15 mouse cellular contexts compared by ENCODE assay signal in the genomic region with DNA sequence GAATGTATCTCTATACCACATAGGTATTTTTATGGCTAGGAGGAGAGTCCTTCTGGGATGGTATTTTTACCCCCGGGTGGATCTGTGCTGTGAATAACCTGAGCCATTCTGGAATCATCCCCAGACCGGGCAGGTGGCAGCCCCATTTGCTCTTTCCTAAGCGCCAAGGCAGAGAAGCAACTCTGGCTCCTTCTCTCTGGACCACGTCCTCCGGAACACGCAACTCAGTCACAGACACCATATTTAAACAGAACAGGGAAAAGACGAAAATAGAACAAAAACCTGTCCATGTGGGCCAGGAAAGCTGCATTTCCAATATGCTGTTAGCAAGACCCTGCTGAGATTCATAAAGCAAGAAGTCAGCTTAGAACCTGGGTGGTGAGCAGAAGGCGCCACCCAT.
DNase-seq lines count a peak whose midpoint lies in the region; ATAC-seq lines count a peak whose summit lies in the region.
"Had no signal": no experiment of that assay in that cellular context is flagged by ENCODE, and none has a peak within 500 bp of the region (broad histone marks: within the 10 kb centered on the region; RNA-seq: fewer than 3 reads in every experiment).

No protein-coding gene starts in this region.

- intact Hi-C loops in gastrocnemius, postnatal 14 days (cut with DNase I; ENCODE audit: low total_unique reads), result no loop called here

- no peaks in the 10 kb centered on the region for H3K27me3 ChIP-seq in embryonic facial prominence, embryonic 10.5 days (replicated peaks; ENCODE audit: low read depth, poor library complexity, severe bottlenecking)
- H3K27me3 ChIP-seq: liver, embryonic 13.5 days; neural tube, embryonic 12.5 days had no signal

- no peak for DNase-seq in frontal cortex, postnatal 25 days (ENCODE audit: low spot score in 2 of 2)
- DNase-seq in right cerebral cortex, postnatal 10 days (ENCODE audit: low spot score in 2 of 2), result peak; percentile 67 to 81
- no peak for DNase-seq in right cerebral cortex, postnatal 25 days
- DNase-seq in gastrocnemius, postnatal 14 days, result peak; percentile 20
- peak; percentile 65 for DNase-seq in telencephalon, adult 2 months (ENCODE audit: low read depth, low spot score)
- DNase-seq in kidney, postnatal 14 days, result no peak
- DNase-seq in embryonic facial prominence, embryonic 10.5 days (ENCODE audit: low spot score), result no peak
- DNase-seq: adrenal gland, postnatal 14 days; heart, postnatal 36 days; kidney, adult 9 months; liver, embryonic 13.5 days had no signal

- no peak overlapping the region for H3K27ac ChIP-seq in embryonic facial prominence, embryonic 10.5 days (replicated peaks)
- H3K27ac ChIP-seq: heart, embryonic 10.5 days; liver, embryonic 13.5 days; neural tube, embryonic 12.5 days had no signal

- H3K36me3 ChIP-seq in embryonic facial prominence, embryonic 10.5 days (replicated peaks), result no peaks in the 10 kb centered on the region
- H3K36me3 ChIP-seq: heart, embryonic 10.5 days; liver, embryonic 13.5 days; neural tube, embryonic 12.5 days had no signal

- peak; percentile 91 for ATAC-seq in frontal cortex, adult (ENCODE audit: low TSS enrichment)
- ATAC-seq: midbrain, embryonic 16.5 days had no signal

- WGBS in embryonic facial prominence, embryonic 10.5 days, result 91% methylated on average over 8 of the region's 8 CpGs

- H3K4me3 ChIP-seq in embryonic facial prominence, embryonic 10.5 days, result no peak overlapping the region
- H3K4me3 ChIP-seq: heart, embryonic 10.5 days; liver, embryonic 13.5 days; neural tube, embryonic 12.5 days had no signal

- H3K9me3 ChIP-seq in embryonic facial prominence, embryonic 10.5 days, result no peaks in the 10 kb centered on the region
- H3K9me3 ChIP-seq: heart, embryonic 10.5 days; liver, embryonic 13.5 days; neural tube, embryonic 12.5 days had no signal

- H3K4me1 ChIP-seq in embryonic facial prominence, embryonic 10.5 days, result peaks cover 3% of the 10 kb centered on the region; the same call in 1 of the 2 replicates
- H3K4me1 ChIP-seq: liver, embryonic 13.5 days; neural tube, embryonic 12.5 days had no signal

Comparison
In these comparisons a context has a peak if more than half of its experiments do, and no peak if none do; other contexts are left out.
1. DNase-seq: peak in right cerebral cortex, postnatal 10 days (2 of 2), gastrocnemius, postnatal 14 days (single experiment) and telencephalon, adult 2 months (single experiment); none in frontal cortex, postnatal 25 days (0 of 2), right cerebral cortex, postnatal 25 days (single experiment), kidney, postnatal 14 days (single experiment) and embryonic facial prominence, embryonic 10.5 days (single experiment).